Mouse (Mus musculus) liver, adult 2 months (tissue): ENCODE measurements at regions not wholly inside any gene's neighbourhood (a gene's known extent, or its start where the extent isn't known, plus 50 kb on each side); places are given as distances from the start of the nearest gene placed in this dataset.

Experiments used
- CTCF ChIP-seq: fragments of 200-500 bp; IDR thresholded peaks from 2 replicates; pipeline ENCODE4 v1.5.1; 2011; ENCODE audit warnings: low read depth, low read length, control low read depth
- POLR2A ChIP-seq: fragments of 200-500 bp; IDR thresholded peaks from 2 replicates; pipeline ENCODE4 v1.6.1; 2011; ENCODE audit warnings: low read length, control low read depth; ENCODE audit not compliant: insufficient read depth; ENCODE audit errors: extremely low read depth

DNA sequence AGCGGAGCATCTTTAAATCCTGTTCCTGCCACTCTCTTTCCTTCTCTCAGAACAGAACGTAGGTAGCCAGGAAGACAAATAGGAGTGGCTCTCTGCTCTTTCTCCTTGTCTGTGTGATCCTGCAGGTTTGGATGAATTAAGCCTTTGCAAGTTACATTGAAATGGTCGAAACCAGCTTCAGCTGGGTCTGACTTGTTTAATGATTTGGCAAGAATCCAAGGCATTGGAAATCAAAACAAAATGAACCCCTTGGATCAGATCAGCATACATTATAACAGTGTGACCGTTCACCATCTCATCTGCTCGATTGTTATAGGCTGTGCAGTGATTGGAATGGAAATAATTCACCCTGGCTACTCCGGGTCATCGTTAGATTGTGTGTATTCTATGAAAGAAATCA lies 157.6 kb upstream of the Pmfbp1 start:
- no peak for TF ChIP-seq POLR2A
- TF ChIP-seq CTCF: no peak
